Mouse (Mus musculus) hindbrain, embryonic 15.5 days (tissue): ENCODE data around the gene Nbeal1. TPM values are rescaled to one million over a fixed set of nuclear protein-coding genes. Genes with fewer than 3 reads are reported as not detected.
"Not testable (repeated sequence)": the region's sequence is repeated elsewhere in the genome, so short reads cannot be mapped to it uniquely, and the experiment has no call there.

Experiments
- ATAC-seq: fragments of 200-750 bp; cut with Nextera tagmentation; 2 replicates; pipeline ENCODE4 v1.8.0; 2017; ENCODE audit warnings: low read depth, moderate number of reproducible peaks, moderate TSS enrichment; ENCODE audit not compliant: low FRiP score
- H3K27ac ChIP-seq: fragments of 300-500 bp; sonication (generic); replicated peaks from 2 replicates; pipeline ENCODE4 v1.5.1; 2015; ENCODE audit warnings: mild to moderate bottlenecking, inconsistent platforms
- H3K27me3 ChIP-seq: fragments of 300-500 bp; sonication (generic); 2 replicates; pipeline ENCODE4 v1.6.1; 2015; ENCODE audit warnings: control low read depth, inconsistent platforms
- H3K36me3 ChIP-seq: fragments of 300-500 bp; sonication (generic); 2 replicates; pipeline ENCODE4 v1.6.1; 2015; ENCODE audit warnings: control low read depth, inconsistent platforms
- H3K4me1 ChIP-seq: fragments of 300-500 bp; sonication (generic); replicated peaks from 2 replicates; pipeline ENCODE4 v1.6.1; 2015; ENCODE audit warnings: control low read depth, inconsistent platforms
- H3K4me2 ChIP-seq: fragments of 300-500 bp; sonication (generic); 2 replicates; pipeline ENCODE4 v1.6.1; 2015; ENCODE audit warnings: moderate library complexity, mild to moderate bottlenecking, inconsistent platforms
- H3K4me3 ChIP-seq: fragments of 300-500 bp; sonication (generic); 2 replicates; pipeline ENCODE4 v1.5.1; 2015; ENCODE audit warnings: mild to moderate bottlenecking, inconsistent platforms
- H3K9ac ChIP-seq: fragments of 300-500 bp; sonication (generic); 2 replicates; pipeline ENCODE4 v1.6.1; 2015; ENCODE audit warnings: inconsistent platforms
- H3K9me3 ChIP-seq: fragments of 300-500 bp; sonication (generic); 2 replicates; pipeline ENCODE4 v1.6.1; 2016; ENCODE audit warnings: control low read depth, inconsistent platforms
- WGBS: fragments of 180-500 bp; shearing (Covaris S2); methylation state at CpG from one replicate; pipeline ENCODE4 v1.1.7; 2015; 5-methylcytosine and 5-hydroxymethylcytosine counted together
- polyA plus RNA-seq: library from polyadenylated mRNA; unstranded; fragments of >200 nt; fragmentation: Nextera tagmentation; extraction: Ambion mirVana; gene quantifications from 2 replicates; pipeline ENCODE4 v1.2.1, GENCODE M21; 2015

Nbeal1 gene
- 7.1 and 8.0 TPM in 2 replicates for polyA plus RNA-seq

DNA sequence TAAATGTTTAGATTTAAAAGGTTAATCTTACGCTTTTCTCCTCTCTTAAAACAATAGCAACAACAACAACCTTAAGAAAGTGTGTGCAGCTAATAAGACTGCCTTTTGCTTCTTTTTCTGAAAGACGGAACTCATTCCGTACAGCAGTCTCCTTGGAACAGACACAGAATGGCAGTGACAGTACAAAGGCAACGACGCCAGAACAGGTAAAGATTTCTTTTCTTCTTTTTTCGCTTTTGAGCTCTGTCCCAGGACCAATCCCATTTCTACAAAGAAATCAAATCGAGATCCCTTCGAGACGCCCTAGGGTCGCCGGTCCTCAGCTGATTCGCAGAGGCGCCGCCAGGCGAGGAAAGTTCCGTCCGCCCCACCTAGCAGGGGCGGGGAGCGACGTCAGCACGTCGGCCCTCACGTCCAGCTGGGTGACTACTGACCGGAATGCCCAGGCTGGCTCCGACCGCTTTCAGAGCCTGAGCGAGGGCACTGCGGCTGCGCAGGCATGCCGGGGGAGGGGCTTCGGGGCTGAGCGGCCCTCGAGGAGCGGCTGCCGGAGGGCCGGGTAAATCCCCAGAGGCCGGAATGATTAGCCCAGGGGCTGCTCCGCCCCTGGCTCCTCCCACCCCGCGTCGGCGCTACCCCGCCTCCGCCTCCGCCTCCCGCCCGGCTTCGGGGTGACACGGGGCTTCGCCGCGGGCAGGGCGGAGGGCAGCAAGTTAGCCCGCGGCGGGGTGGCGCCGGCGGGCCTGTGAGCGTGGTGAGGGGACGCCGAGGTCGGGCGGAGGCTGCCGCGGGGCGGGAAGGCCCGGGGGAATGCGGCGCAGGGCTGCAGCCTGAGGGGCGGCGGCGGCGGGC, at the start of gene Nbeal1:
Nbeal1 (plus strand) TSS at position 668 of the 852 bp plus-strand sequence.
- under 1% methylated on average over 56 of the region's 74 CpGs for WGBS
- peak within 1 kb of the TSS; percentile 97 for H3K4me3 ChIP-seq
- H3K27me3 ChIP-seq = no peaks in the 10 kb centered on the region
- peaks cover 17% of the 10 kb centered on the region for H3K4me1 ChIP-seq
- peak; percentile 99 for ATAC-seq
- peak within 1 kb of the TSS; percentile 91 for H3K9ac ChIP-seq
- H3K27ac ChIP-seq = peak within 1 kb of the TSS; percentile 95
- no peaks in the 10 kb centered on the region for H3K9me3 ChIP-seq
- no peaks in the 10 kb centered on the region for H3K36me3 ChIP-seq
- H3K4me2 ChIP-seq = peak within 1 kb of the TSS; percentile 64

GRCm38 (mm10) chr1:60137346-60137745, 43.1 kb upstream of the Nbeal1 start:
- H3K27me3 ChIP-seq = no peaks in the 10 kb centered on the region
- ATAC-seq = no peak
- no peak overlapping the region for H3K4me2 ChIP-seq
- no peak overlapping the region for H3K9ac ChIP-seq
- H3K36me3 ChIP-seq = peaks cover 5% of the 10 kb centered on the region; the same call in 1 of the 2 replicates
- no peak overlapping the region for H3K4me3 ChIP-seq
- 37% methylated on average over 9 of the region's 9 CpGs for WGBS
- no peaks in the 10 kb centered on the region for H3K4me1 ChIP-seq
- no peak overlapping the region for H3K27ac ChIP-seq
- no peaks in the 10 kb centered on the region for H3K9me3 ChIP-seq

DNA sequence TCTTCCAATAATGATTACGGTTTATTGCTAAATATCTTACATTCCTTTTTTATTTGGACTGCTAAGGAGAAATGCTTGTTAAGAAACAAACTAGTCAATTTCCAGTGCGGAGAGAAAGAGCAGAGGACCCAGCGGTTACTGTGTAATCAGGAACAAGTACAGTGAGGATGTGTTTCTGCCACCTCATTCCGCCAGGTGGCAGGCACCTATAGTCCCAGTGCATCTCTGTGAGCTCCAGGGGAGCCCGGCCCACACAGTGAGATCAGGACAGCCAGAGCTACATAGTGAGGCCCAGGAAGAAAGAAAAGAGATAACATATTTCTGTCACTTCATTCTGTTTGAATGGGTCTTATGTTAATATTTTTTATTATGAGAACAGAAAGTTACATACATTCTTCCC, 27.7 kb upstream of the Nbeal1 start:
- no peaks in the 10 kb centered on the region for H3K4me1 ChIP-seq
- no peak overlapping the region for H3K9ac ChIP-seq
- no peak for ATAC-seq
- H3K27me3 ChIP-seq = no peaks in the 10 kb centered on the region
- H3K4me3 ChIP-seq = no peak overlapping the region
- no peak overlapping the region for H3K4me2 ChIP-seq
- no peak overlapping the region for H3K27ac ChIP-seq
- H3K36me3 ChIP-seq = 0 out of 2 replicates have a peak, but pooled peaks cover 3% of the 10 kb centered on the region
- WGBS = 66% methylated on average over 5 of the region's 5 CpGs
- H3K9me3 ChIP-seq = no peaks in the 10 kb centered on the region

DNA sequence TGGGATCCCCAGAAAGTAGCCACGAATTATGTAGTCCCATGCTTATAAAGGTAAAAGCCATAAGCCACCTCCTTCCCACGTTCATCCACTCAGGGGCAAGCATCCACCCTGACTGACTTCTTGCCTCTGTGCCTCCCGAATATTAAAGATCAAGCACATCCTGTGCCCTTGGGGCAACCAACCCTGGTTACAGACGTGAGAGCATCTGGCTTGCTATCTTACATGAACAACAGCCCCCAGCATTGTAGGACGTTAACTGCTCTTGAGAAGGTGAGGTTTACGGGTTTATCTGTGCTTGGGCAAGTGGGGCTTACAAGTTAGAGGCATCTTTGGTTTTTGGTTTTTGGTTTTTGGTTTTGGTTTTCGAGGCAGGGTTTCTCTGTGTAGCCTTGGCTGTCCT, 23.7 kb upstream of the Nbeal1 start:
- WGBS = 89% methylated on average over 7 of the region's 7 CpGs

DNA sequence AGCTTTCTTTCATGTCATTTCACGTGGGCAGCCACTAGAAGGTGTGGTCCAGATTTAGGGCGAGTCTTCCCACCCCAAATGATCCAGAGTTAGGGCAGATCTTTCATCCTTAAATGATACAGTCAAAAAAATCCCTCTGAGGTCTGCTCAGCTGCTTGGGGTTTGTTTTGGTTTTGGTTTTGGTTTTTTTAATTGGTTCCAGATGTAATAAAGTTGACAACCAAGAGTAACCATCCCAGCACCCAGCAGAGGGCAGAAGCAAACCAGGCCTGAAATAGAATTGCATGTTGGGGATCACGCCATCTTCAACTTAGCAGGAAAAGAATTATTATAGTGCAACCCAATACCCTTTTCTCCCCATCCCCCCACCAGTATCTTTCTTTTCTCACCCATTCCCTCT, 22.0 kb upstream of the Nbeal1 start:
- no peak overlapping the region for H3K9ac ChIP-seq
- H3K4me1 ChIP-seq = no peaks in the 10 kb centered on the region
- no peak for ATAC-seq
- no peaks in the 10 kb centered on the region for H3K36me3 ChIP-seq
- no peaks in the 10 kb centered on the region for H3K27me3 ChIP-seq
- no peak overlapping the region for H3K4me3 ChIP-seq
- no peaks in the 10 kb centered on the region for H3K9me3 ChIP-seq
- no peak overlapping the region for H3K27ac ChIP-seq
- 69% methylated on average over 3 of the region's 3 CpGs for WGBS
- H3K4me2 ChIP-seq = no peak overlapping the region

More for the DNA sequence above, 23.7 kb upstream of the Nbeal1 start:
- H3K27me3 ChIP-seq = no peaks in the 10 kb centered on the region
- no peak overlapping the region for H3K4me3 ChIP-seq
- no peaks in the 10 kb centered on the region for H3K36me3 ChIP-seq
- H3K9me3 ChIP-seq = no peaks in the 10 kb centered on the region
- no peaks in the 10 kb centered on the region for H3K4me1 ChIP-seq
- H3K27ac ChIP-seq = no peak overlapping the region
- H3K9ac ChIP-seq = no peak overlapping the region
- no peak overlapping the region for H3K4me2 ChIP-seq
- ATAC-seq = no peak

GRCm38 (mm10) chr1:60163676-60164075, 16.7 kb upstream of the Nbeal1 start:
- Histone ChIP-seq H3K4me3 (no peak overlapping the region), H3K4me1 (no peaks in the 10 kb centered on the region), H3K9ac (no peak overlapping the region), H3K27ac (no peak overlapping the region), H3K4me2 (no peak overlapping the region), H3K36me3 (no peaks in the 10 kb centered on the region), H3K9me3 (no peaks in the 10 kb centered on the region), H3K27me3 (no peaks in the 10 kb centered on the region)
- WGBS = 92% methylated on average over 3 of the region's 3 CpGs
- no peak for ATAC-seq

GRCm38 (mm10) chr1:60169626-60170025, 10.8 kb upstream of the Nbeal1 start:
- H3K4me2 ChIP-seq = no peak overlapping the region
- no peak overlapping the region for H3K4me3 ChIP-seq
- no peak for ATAC-seq
- H3K27me3 ChIP-seq = no peaks in the 10 kb centered on the region
- H3K9ac ChIP-seq = no peak overlapping the region
- H3K9me3 ChIP-seq = no peaks in the 10 kb centered on the region
- no peaks in the 10 kb centered on the region for H3K36me3 ChIP-seq
- WGBS = 83% methylated on average over 2 of the region's 2 CpGs
- no peak overlapping the region for H3K27ac ChIP-seq
- no peaks in the 10 kb centered on the region for H3K4me1 ChIP-seq

DNA sequence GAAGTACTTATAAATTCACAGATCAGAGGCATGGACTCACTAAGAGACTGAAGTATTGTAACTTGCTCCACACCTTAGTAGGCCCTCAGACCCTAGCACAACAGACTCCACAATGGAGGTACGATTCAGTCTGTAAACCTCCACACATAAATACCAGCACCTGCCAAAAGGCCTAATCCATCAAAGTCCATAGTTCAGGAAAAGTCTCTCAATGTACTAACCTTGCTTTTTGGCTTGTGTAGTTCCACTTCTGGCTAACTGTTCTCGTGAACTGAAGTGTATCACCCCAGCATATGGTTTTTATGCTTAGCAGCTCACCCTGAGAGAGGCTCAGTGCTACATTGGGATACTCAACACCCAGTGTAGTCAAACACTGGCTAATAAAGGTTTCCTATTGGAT, 10.1 kb upstream of the Nbeal1 start:
- H3K27ac ChIP-seq = no peak overlapping the region
- H3K4me2 ChIP-seq = no peak overlapping the region
- H3K9me3 ChIP-seq = no peaks in the 10 kb centered on the region
- 78% methylated on average over 2 of the region's 2 CpGs for WGBS
- ATAC-seq = no peak
- no peaks in the 10 kb centered on the region for H3K36me3 ChIP-seq
- H3K9ac ChIP-seq = no peak overlapping the region
- no peak overlapping the region for H3K4me3 ChIP-seq
- H3K27me3 ChIP-seq = no peaks in the 10 kb centered on the region
- no peaks in the 10 kb centered on the region for H3K4me1 ChIP-seq

- Histone ChIP-seq H3K27me3 (no peaks in the 10 kb centered on the region), H3K4me3 (no peak overlapping the region), H3K9me3 (no peaks in the 10 kb centered on the region), H3K4me2 (no peak overlapping the region), H3K9ac (no peak overlapping the region), H3K4me1 (no peaks in the 10 kb centered on the region), H3K27ac (no peak overlapping the region), H3K36me3 (no peaks in the 10 kb centered on the region)
- ATAC-seq = no peak
- 93% methylated on average over 3 of the region's 3 CpGs for WGBS
These were observed 7.3 kb upstream of the Nbeal1 start for GRCm38 (mm10) chr1:60173119-60173518.

DNA sequence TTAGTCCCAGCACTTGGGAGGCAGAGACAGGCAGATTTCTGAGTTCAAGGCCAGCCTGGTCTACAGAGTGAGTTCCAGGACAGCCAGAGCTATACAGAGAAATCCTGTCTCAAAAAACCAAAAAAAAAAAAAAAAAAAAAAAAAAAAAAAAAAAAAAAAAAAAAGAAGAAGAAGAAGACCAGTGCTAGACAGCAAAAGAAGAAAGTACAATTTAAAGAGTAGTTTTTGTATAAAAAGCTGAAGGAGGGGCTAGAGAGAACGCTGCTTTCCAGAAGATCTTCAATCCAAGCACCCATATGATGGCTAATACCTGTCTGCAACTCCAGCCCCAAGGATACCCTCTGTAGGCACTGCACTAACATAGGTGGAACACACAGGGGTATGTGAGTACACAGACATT, 2.6 kb upstream of the Nbeal1 start:
- not testable (repeated sequence) for H3K27me3 ChIP-seq, H3K27ac ChIP-seq, H3K36me3 ChIP-seq, H3K9ac ChIP-seq, H3K4me3 ChIP-seq, H3K9me3 ChIP-seq, H3K4me2 ChIP-seq, ATAC-seq
- 96% methylated on average over 1 of the region's 1 CpGs for WGBS
- H3K4me1 ChIP-seq = peaks cover 17% of the 10 kb centered on the region

DNA sequence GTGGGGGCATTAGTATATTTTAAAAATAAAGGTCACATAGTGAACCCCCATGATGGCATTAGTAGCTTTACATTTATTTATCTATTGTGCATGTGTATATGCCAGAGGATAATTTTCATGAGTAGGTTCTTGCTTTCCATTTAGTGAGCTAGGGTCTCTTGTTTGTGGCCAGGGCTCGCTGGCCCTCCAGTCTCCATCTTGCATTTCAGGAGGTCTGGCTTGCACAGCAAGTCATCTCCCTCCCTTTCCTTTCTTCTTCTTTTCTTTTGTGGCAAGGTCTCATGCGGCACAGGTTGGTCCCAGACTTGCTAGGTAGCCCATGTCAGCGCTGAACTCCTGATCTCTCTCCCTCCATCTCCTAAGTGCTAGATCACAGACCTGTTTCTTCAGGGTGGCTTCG, 1.0 kb upstream of the Nbeal1 start:
- Histone ChIP-seq H3K27ac (peak overlapping the region; percentile 95), H3K4me2 (peak overlapping the region; percentile 64), H3K27me3 (no peaks in the 10 kb centered on the region), H3K4me1 (peaks cover 17% of the 10 kb centered on the region), H3K4me3 (peak overlapping the region; percentile 97), H3K9me3 (no peaks in the 10 kb centered on the region), H3K36me3 (no peaks in the 10 kb centered on the region), H3K9ac (peak overlapping the region; percentile 91; the same call in 1 of the 2 replicates)
- ATAC-seq = no peak
- WGBS = 21% methylated on average over 4 of the region's 4 CpGs

GRCm38 (mm10) chr1:60180784-60181221, 404 bp downstream of the Nbeal1 start:
- no peaks in the 10 kb centered on the region for H3K27me3 ChIP-seq
- peaks cover 17% of the 10 kb centered on the region for H3K4me1 ChIP-seq
- no peak for ATAC-seq
- under 1% methylated on average over 26 of the region's 30 CpGs for WGBS
- peak overlapping the region; percentile 97 for H3K4me3 ChIP-seq
- H3K4me2 ChIP-seq = peak overlapping the region; percentile 64
- no peaks in the 10 kb centered on the region for H3K36me3 ChIP-seq
- peak overlapping the region; percentile 91 for H3K9ac ChIP-seq
- H3K9me3 ChIP-seq = no peaks in the 10 kb centered on the region
- peak overlapping the region; percentile 95 for H3K27ac ChIP-seq
